Mouse (Mus musculus) B cell, adult 67 days (primary cell): ENCODE measurements around the gene Ehd3. TPM values are rescaled to one million over a fixed set of nuclear protein-coding genes. Genes with fewer than 3 reads are reported as not detected.

ENCODE experiments used
- total RNA-seq, 2 experiments: library from RNA; stranded (reverse); gene quantifications; 4 replicates each; pipeline ENCODE4 v1.2.4; 2023

The Ehd3 gene
- total RNA-seq: 10 to 100 TPM; 23.9 to 31.9 TPM

DNA sequence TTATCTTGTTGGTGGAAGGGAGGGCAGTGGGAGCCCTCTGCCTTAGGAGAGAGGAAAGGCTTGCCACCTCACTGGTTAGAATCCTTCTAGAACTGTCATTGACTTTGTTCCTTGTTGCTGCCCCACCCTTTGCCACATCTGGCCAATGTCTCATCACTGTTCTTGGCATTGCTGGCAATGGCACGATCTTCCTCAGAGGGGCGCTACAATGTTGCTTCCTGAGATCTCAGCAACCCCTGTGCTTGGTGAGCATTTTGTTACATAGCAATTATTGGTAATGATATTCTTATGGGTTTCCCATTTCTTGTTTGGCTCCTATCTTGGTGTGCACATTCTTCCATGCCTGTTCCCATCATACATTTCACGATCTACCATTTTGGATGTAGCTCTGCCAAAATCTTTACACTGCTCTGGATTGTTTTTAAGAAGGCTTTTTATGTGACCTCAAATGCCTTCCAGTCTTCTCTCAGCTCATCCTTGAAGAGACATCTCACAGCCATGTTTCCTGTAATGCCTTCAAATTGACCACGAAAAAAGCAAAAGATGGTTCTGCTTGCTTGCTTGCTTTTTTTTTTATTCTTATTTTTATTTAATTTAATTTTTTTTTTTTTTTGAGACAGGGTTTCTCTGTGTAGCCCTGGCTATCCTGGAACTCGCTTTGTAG, at the start of gene Ehd3:
TSS of gene Ehd3 (plus strand) at position 614 of the 664 bp plus-strand sequence.

Other genes with a start within 250 kb of the Ehd3 start
- gene Galnt14, start 93.7 kb upstream of the Ehd3 start, total RNA-seq: 1 to 10 TPM in 1 of 2 experiments, under 1 TPM in 1; 0.75 to 1.1 TPM
- gene Xdh, start 146.1 kb downstream of the Ehd3 start, total RNA-seq: 1 to 10 TPM; 5.9 to 8.7 TPM
- not detected for gene Srd5a2, start 243.8 kb downstream of the Ehd3 start, total RNA-seq